Mouse (Mus musculus): ENCODE data around the gene Dgcr2. TPM values are rescaled to one million over a fixed set of nuclear protein-coding genes. Genes with fewer than 3 reads are reported as not detected.
A peak's percentile ranks its signal among the peaks of the same experiment; 100 is the strongest.

The Dgcr2 gene
- total and polyA plus RNA-seq, 2 experiments = 31.6 to 82.2 TPM

DNA sequence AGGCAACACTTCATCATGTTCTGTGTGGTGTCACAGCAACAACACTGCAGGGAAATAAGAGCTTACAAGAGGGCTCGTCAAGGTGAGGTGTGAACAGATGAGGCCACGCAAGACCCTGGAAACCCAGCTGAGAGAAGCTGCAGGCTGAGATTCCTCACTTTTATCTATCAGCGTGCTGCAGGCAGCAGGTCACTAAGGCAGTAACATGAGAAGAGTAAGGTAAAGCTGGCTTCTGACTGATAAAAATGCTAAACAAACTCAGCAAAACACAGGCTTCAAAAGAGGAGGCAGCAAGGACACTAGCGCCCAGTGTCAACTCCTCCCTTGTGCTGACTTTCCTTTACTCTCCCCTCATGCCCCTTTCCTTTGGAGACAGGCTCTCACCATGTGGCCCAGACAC is 25.4 kb downstream of the Dgcr2 start:
- Histone ChIP-seq H3K79me2 (ENCODE audit: control insufficient read depth, insufficient read depth, low read length) (peaks cover 34% of the 10 kb centered on the region), H3K4me3 (ENCODE audit: insufficient read depth, low read depth, low read length) (no peak overlapping the region), H3K27me3 (ENCODE audit: control insufficient read depth, insufficient read depth, low read length) (no peaks in the 10 kb centered on the region), H3K4me1 (ENCODE audit: control insufficient read depth, insufficient read depth, low read length) (peaks cover 12% of the 10 kb centered on the region), H3K36me3 (ENCODE audit: control insufficient read depth, insufficient read depth, low read length) (peaks cover 20% of the 10 kb centered on the region), H3K9ac (ENCODE audit: low read depth, low read length) (no peak overlapping the region), H3K27ac (replicated peaks; ENCODE audit: insufficient read depth, low read depth, low read length) (no peak overlapping the region)
- TF ChIP-seq POLR2A (IDR thresholded peaks at IDR 0.05; ENCODE audit: extremely low read depth, insufficient read depth, low read length) (no peak), CTCF (IDR thresholded peaks at IDR 0.05; ENCODE audit: low read depth, low read length) (no peak)
- 82% methylated on average over 4 of the region's 4 CpGs for WGBS
- DNase-seq (ENCODE audit: extremely low read depth, low read depth, low spot score) = no peak

DNA sequence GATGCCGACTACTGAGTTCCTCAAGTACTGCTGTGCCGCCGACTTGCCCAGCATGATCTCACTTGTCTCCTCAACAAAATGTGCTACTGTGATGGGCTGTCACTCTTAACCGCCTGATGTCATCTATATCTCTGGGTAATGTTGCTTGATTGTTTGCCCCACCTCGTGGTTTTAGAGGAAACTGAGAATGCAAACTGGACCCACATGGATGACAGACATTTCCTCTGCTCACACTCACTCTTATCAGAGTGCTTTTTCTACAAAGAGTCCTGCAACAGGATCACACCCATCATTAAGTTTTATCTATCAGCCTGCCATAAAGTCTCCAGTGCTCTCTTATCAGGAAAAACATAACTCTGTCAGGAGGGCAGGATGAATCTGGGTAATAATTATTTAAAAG is 27.1 kb downstream of the Dgcr2 start:
- peaks cover 34% of the 10 kb centered on the region for H3K79me2 ChIP-seq (ENCODE audit: control insufficient read depth, insufficient read depth, low read length)
- no peak for TF ChIP-seq CTCF (IDR thresholded peaks at IDR 0.05; ENCODE audit: low read depth, low read length)
- TF ChIP-seq POLR2A (IDR thresholded peaks at IDR 0.05; ENCODE audit: extremely low read depth, insufficient read depth, low read length) = no peak
- no peak overlapping the region for H3K27ac ChIP-seq (replicated peaks; ENCODE audit: insufficient read depth, low read depth, low read length)
- no peak overlapping the region for H3K4me3 ChIP-seq (ENCODE audit: insufficient read depth, low read depth, low read length)
- no peak for DNase-seq (ENCODE audit: extremely low read depth, low read depth, low spot score)
- peaks cover 20% of the 10 kb centered on the region for H3K36me3 ChIP-seq (ENCODE audit: control insufficient read depth, insufficient read depth, low read length)
- H3K27me3 ChIP-seq (ENCODE audit: control insufficient read depth, insufficient read depth, low read length) = no peaks in the 10 kb centered on the region
- 81% methylated on average over 5 of the region's 5 CpGs for WGBS
- no peak overlapping the region for H3K9ac ChIP-seq (ENCODE audit: low read depth, low read length)
- peaks cover 13% of the 10 kb centered on the region for H3K4me1 ChIP-seq (ENCODE audit: control insufficient read depth, insufficient read depth, low read length)

DNA sequence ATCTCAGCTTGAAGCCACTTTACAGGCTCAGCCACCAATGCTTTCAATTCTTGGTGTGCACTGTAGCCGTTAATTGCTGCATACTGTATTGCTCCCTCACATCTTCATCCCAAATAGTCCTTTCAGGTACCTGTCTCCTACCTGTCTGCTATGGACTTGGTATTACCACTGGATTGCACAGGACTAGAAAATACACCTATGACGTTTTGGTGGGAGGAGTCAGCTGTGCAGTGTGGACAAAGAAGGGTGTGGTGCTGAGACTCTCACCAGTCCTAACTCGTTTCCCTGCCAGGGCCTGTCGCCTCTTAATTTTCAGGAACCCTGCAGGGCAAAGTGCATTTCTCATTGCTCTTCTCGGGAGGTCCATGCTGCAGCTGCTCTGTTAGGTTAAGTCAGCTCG is 32.6 kb downstream of the Dgcr2 start:
- Histone ChIP-seq H3K9ac (ENCODE audit: low read depth, low read length) (no peak overlapping the region), H3K4me3 (ENCODE audit: insufficient read depth, low read depth, low read length) (no peak overlapping the region), H3K4me1 (ENCODE audit: control insufficient read depth, insufficient read depth, low read length) (peaks cover 4% of the 10 kb centered on the region), H3K27ac (replicated peaks; ENCODE audit: insufficient read depth, low read depth, low read length) (no peak overlapping the region), H3K36me3 (ENCODE audit: control insufficient read depth, insufficient read depth, low read length) (peaks cover 11% of the 10 kb centered on the region), H3K79me2 (ENCODE audit: control insufficient read depth, insufficient read depth, low read length) (peaks cover 16% of the 10 kb centered on the region; the same call in 1 of the 2 replicates), H3K27me3 (ENCODE audit: control insufficient read depth, insufficient read depth, low read length) (no peaks in the 10 kb centered on the region)
- TF ChIP-seq CTCF (IDR thresholded peaks at IDR 0.05; ENCODE audit: low read depth, low read length) (no peak), POLR2A (IDR thresholded peaks at IDR 0.05; ENCODE audit: extremely low read depth, insufficient read depth, low read length) (no peak)
- DNase-seq (ENCODE audit: extremely low read depth, low read depth, low spot score) = peak; percentile 60
- WGBS = 37% methylated on average over 6 of the region's 6 CpGs

DNA sequence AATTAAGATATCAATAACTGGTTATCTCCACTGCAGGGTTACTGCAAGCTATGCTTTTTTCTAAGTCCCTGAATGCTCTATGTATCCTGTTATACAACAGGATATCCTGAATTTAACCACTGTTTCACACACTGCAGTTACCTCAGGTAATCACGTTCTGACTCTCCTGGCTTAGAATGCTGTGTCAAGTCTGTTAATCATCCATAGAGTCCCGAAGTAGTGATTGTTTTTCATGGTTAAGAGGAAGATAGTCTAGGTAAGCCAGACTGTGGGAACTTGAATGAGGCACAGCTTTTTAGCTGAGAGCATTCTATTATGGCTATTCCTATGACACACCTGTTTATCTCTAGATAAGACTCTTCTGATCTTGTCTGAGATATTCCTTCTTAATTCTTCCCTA is 33.1 kb downstream of the Dgcr2 start:
- Histone ChIP-seq H3K27ac (replicated peaks; ENCODE audit: insufficient read depth, low read depth, low read length) (no peak overlapping the region), H3K9ac (ENCODE audit: low read depth, low read length) (no peak overlapping the region), H3K79me2 (ENCODE audit: control insufficient read depth, insufficient read depth, low read length) (peaks cover 16% of the 10 kb centered on the region; the same call in 1 of the 2 replicates), H3K36me3 (ENCODE audit: control insufficient read depth, insufficient read depth, low read length) (peaks cover 6% of the 10 kb centered on the region), H3K27me3 (ENCODE audit: control insufficient read depth, insufficient read depth, low read length) (no peaks in the 10 kb centered on the region), H3K4me3 (ENCODE audit: insufficient read depth, low read depth, low read length) (no peak overlapping the region), H3K4me1 (ENCODE audit: control insufficient read depth, insufficient read depth, low read length) (peaks cover 4% of the 10 kb centered on the region)
- WGBS = 8% methylated on average over 2 of the region's 2 CpGs
- DNase-seq (ENCODE audit: extremely low read depth, low read depth, low spot score) = no peak
- TF ChIP-seq POLR2A (IDR thresholded peaks at IDR 0.05; ENCODE audit: extremely low read depth, insufficient read depth, low read length) = no peak
- no peak for TF ChIP-seq CTCF (IDR thresholded peaks at IDR 0.05; ENCODE audit: low read depth, low read length)

DNA sequence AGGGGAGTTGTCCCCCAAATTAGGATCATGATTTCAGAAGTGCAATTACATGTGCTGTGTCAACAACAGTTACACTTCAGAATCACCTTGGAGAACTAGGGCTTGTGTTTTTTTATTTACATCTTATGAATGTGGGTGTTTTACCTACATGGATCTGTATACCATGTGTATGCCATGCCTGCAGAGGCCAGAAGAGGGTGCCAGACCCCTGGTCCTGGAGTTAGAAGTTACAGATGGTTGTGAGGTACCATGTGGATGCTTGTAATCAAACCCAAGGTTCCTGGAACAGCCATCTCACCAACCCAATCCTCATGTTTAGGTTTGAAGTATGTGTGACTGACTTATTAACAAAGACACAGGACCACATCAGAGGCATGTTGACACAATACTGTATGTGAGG is 39.8 kb downstream of the Dgcr2 start:
- Histone ChIP-seq H3K79me2 (ENCODE audit: control insufficient read depth, insufficient read depth, low read length) (no peaks in the 10 kb centered on the region), H3K9ac (ENCODE audit: low read depth, low read length) (no peak overlapping the region), H3K4me1 (ENCODE audit: control insufficient read depth, insufficient read depth, low read length) (no peaks in the 10 kb centered on the region), H3K27me3 (ENCODE audit: control insufficient read depth, insufficient read depth, low read length) (no peaks in the 10 kb centered on the region), H3K27ac (replicated peaks; ENCODE audit: insufficient read depth, low read depth, low read length) (no peak overlapping the region), H3K36me3 (ENCODE audit: control insufficient read depth, insufficient read depth, low read length) (peaks cover 42% of the 10 kb centered on the region), H3K4me3 (ENCODE audit: insufficient read depth, low read depth, low read length) (no peak overlapping the region)
- TF ChIP-seq CTCF (IDR thresholded peaks at IDR 0.05; ENCODE audit: low read depth, low read length) (peak; percentile 60), POLR2A (IDR thresholded peaks at IDR 0.05; ENCODE audit: extremely low read depth, insufficient read depth, low read length) (no peak)
- no peak for DNase-seq (ENCODE audit: extremely low read depth, low read depth, low spot score)

DNA sequence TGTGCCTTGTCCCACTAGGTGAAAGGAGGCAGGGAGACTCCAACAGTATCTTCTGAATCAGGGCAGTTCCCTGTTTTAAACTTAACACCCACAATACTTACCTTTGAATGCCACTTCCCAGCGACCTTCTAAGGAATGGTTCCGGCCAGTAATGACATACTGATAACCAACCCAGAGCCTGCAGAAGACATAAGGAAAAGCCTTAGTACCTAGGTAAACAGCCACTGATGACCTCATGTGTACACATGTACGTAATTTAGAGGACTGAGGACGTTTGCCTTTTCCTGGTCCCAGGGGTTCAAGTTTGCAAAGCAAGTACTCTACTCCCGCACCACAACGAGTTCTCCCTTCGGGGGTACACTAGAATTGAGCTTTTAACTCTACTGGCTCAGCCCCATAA is 41.2 kb downstream of the Dgcr2 start:
- H3K79me2 ChIP-seq (ENCODE audit: control insufficient read depth, insufficient read depth, low read length) = no peaks in the 10 kb centered on the region
- 80% methylated on average over 7 of the region's 7 CpGs for WGBS
- no peak for DNase-seq (ENCODE audit: extremely low read depth, low read depth, low spot score)
- H3K4me1 ChIP-seq (ENCODE audit: control insufficient read depth, insufficient read depth, low read length) = no peaks in the 10 kb centered on the region
- no peak overlapping the region for H3K4me3 ChIP-seq (ENCODE audit: insufficient read depth, low read depth, low read length)
- no peaks in the 10 kb centered on the region for H3K27me3 ChIP-seq (ENCODE audit: control insufficient read depth, insufficient read depth, low read length)
- peaks cover 48% of the 10 kb centered on the region for H3K36me3 ChIP-seq (ENCODE audit: control insufficient read depth, insufficient read depth, low read length)
- H3K9ac ChIP-seq (ENCODE audit: low read depth, low read length) = no peak overlapping the region
- no peak overlapping the region for H3K27ac ChIP-seq (replicated peaks; ENCODE audit: insufficient read depth, low read depth, low read length)
- TF ChIP-seq POLR2A (IDR thresholded peaks at IDR 0.05; ENCODE audit: extremely low read depth, insufficient read depth, low read length) = no peak
- TF ChIP-seq CTCF (IDR thresholded peaks at IDR 0.05; ENCODE audit: low read depth, low read length) = no peak
